ENCODE assay signal across 14 mouse cellular contexts in genomic region chr2:145730189-145730880, GRCm38 (mm10). TPM values are rescaled to one million over a fixed set of nuclear protein-coding genes. Genes with fewer than 3 reads are reported as not detected.
A peak's percentile ranks its signal among the peaks of the same experiment; 100 is the strongest.
DNase-seq lines count a peak whose midpoint lies in the region; ATAC-seq lines count a peak whose summit lies in the region.
"Had no signal": no experiment of that assay in that cellular context is flagged by ENCODE, and none has a peak within 500 bp of the region (broad histone marks: within the 10 kb centered on the region; RNA-seq: fewer than 3 reads in every experiment).

No protein-coding gene starts in this region.

- peak; percentile 94 for ATAC-seq in granulocyte monocyte progenitor cell, adult 5-6 weeks (replicated peaks; ENCODE audit: poor library complexity, severe bottlenecking)
- peak; percentile 92 for ATAC-seq in megakaryocyte progenitor cell, adult 5-6 weeks (replicated peaks; ENCODE audit: poor library complexity)

- DNase-seq in 3T3-L1 (ENCODE audit: low read depth, low spot score): peak; percentile 63
- DNase-seq in CD4-positive, CD25-positive, alpha-beta regulatory T cell, adult 2 months (ENCODE audit: low read depth, low spot score): peak; percentile 35
- no peak for DNase-seq in frontal cortex, postnatal 10 days (ENCODE audit: low spot score in 2 of 2)
- DNase-seq in right cerebral cortex, postnatal 10 days (ENCODE audit: low spot score in 2 of 2): no peak
- no peak for DNase-seq in right cerebral cortex, postnatal 25 days
- DNase-seq: adrenal gland, postnatal 36 days; cerebellum, adult 11-12 months; cerebellum, postnatal 25 days; kidney, postnatal 36 days; layer of hippocampus, adult 9-11 months; right cerebral cortex, postnatal 14 days had no signal

RNA-seq across cellular contexts. Expression of gene Rin2, which starts 55.3 kb away (rescaled TPM):
- 3.0 and 4.3 TPM in 2 replicates for total RNA-seq in granulocyte monocyte progenitor cell, adult 5-6 weeks (2014; fragmentation: Nextera tagmentation)
- total RNA-seq in granulocyte monocyte progenitor cell, adult 5-6 weeks (2017): 2.8 and 7.3 TPM in 2 replicates
- total RNA-seq in megakaryocyte progenitor cell, adult 5-6 weeks (2015): 2.1 and 2.7 TPM in 2 replicates
- total RNA-seq in megakaryocyte progenitor cell, adult 5-6 weeks (2017): 2.7 and 2.9 TPM in 2 replicates
- total RNA-seq: MEL had no signal

Comparison
In these comparisons a context has a peak if more than half of its experiments do, and no peak if none do; other contexts are left out.
1. DNase-seq: peak in 3T3-L1 (single experiment) and CD4-positive, CD25-positive, alpha-beta regulatory T cell, adult 2 months (single experiment); none in frontal cortex, postnatal 10 days (0 of 2), right cerebral cortex, postnatal 10 days (0 of 2) and right cerebral cortex, postnatal 25 days (single experiment).